Mouse (Mus musculus): Measurements from ENCODE around the gene Dll1. TPM values are rescaled to one million over a fixed set of nuclear protein-coding genes. Genes with fewer than 3 reads are reported as not detected.
A peak's percentile ranks its signal among the peaks of the same experiment; 100 is the strongest.

The Dll1 gene
- polyA plus RNA-seq, 1 experiment from 2014 or later: 6.4 TPM

GRCm38 (mm10) chr17:15375701-15376493 is 775 bp downstream of the Dll1 start:
- ATAC-seq (ENCODE audit: borderline replicate concordance, extremely low read depth, low FRiP score, low TSS enrichment): peak; percentile 32; the same call in 1 of the 2 replicates
- Histone ChIP-seq H3K4me2 (peak overlapping the region; percentile 100), H3K36me3 (no peaks in the 10 kb centered on the region), H3K27me3 (peaks cover 75% of the 10 kb centered on the region), H3K4me3 (peak overlapping the region; percentile 55), H3K27ac (peak overlapping the region; percentile 52; the same call in 1 of the 2 replicates), H3K9ac (peak overlapping the region; percentile 53), H3K9me3 (no peaks in the 10 kb centered on the region), H3K4me1 (peaks cover 41% of the 10 kb centered on the region)
- under 1% methylated on average over 69 of the region's 69 CpGs for WGBS

GRCm38 (mm10) chr17:15375224-15375623 is 1.4 kb downstream of the Dll1 start:
- Histone ChIP-seq H3K36me3 (no peaks in the 10 kb centered on the region), H3K4me1 (peaks cover 34% of the 10 kb centered on the region), H3K27me3 (peaks cover 68% of the 10 kb centered on the region), H3K9ac (peak overlapping the region; percentile 53), H3K4me2 (peak overlapping the region; percentile 100), H3K9me3 (no peaks in the 10 kb centered on the region), H3K27ac (no peak overlapping the region), H3K4me3 (peak overlapping the region; percentile 55)
- 0% methylated on average over 18 of the region's 18 CpGs for WGBS
- ATAC-seq (ENCODE audit: borderline replicate concordance, extremely low read depth, low FRiP score, low TSS enrichment): no peak

GRCm38 (mm10) chr17:15374321-15375141 is 2.1 kb downstream of the Dll1 start:
- Histone ChIP-seq H3K4me1 (peaks cover 31% of the 10 kb centered on the region), H3K27me3 (peaks cover 62% of the 10 kb centered on the region), H3K9me3 (no peaks in the 10 kb centered on the region), H3K4me3 (peak overlapping the region; percentile 55), H3K36me3 (no peaks in the 10 kb centered on the region), H3K27ac (no peak overlapping the region), H3K4me2 (peak overlapping the region; percentile 100), H3K9ac (peak overlapping the region; percentile 53)
- 2% methylated on average over 49 of the region's 50 CpGs for WGBS
- no peak for ATAC-seq (ENCODE audit: borderline replicate concordance, extremely low read depth, low FRiP score, low TSS enrichment)

- no peak for ATAC-seq (ENCODE audit: borderline replicate concordance, extremely low read depth, low FRiP score, low TSS enrichment)
- Histone ChIP-seq H3K27ac (peak overlapping the region; percentile 32), H3K36me3 (no peaks in the 10 kb centered on the region), H3K27me3 (peaks cover 47% of the 10 kb centered on the region), H3K4me3 (peak overlapping the region; percentile 55), H3K9ac (no peak overlapping the region), H3K9me3 (no peaks in the 10 kb centered on the region), H3K4me1 (peaks cover 31% of the 10 kb centered on the region), H3K4me2 (peak overlapping the region; percentile 100)
- 65% methylated on average over 15 of the region's 15 CpGs for WGBS
These were observed 3.6 kb downstream of the Dll1 start for GRCm38 (mm10) chr17:15372931-15373652.

GRCm38 (mm10) chr17:15371967-15372835 is 4.5 kb downstream of the Dll1 start:
- Histone ChIP-seq H3K4me2 (peak overlapping the region; percentile 100), H3K27ac (peak overlapping the region; percentile 32), H3K27me3 (peaks cover 42% of the 10 kb centered on the region), H3K9ac (no peak overlapping the region), H3K4me1 (peaks cover 31% of the 10 kb centered on the region), H3K36me3 (no peaks in the 10 kb centered on the region), H3K4me3 (no peak overlapping the region), H3K9me3 (no peaks in the 10 kb centered on the region)
- peak; percentile 6; the same call in 1 of the 2 replicates for ATAC-seq (ENCODE audit: borderline replicate concordance, extremely low read depth, low FRiP score, low TSS enrichment)
- 32% methylated on average over 17 of the region's 17 CpGs for WGBS

- no peak overlapping the region for H3K27ac ChIP-seq
- peaks cover 26% of the 10 kb centered on the region for H3K27me3 ChIP-seq
- 87% methylated on average over 14 of the region's 14 CpGs for WGBS
- H3K4me2 ChIP-seq: no peak overlapping the region
- H3K9ac ChIP-seq: no peak overlapping the region
- no peaks in the 10 kb centered on the region for H3K36me3 ChIP-seq
- H3K9me3 ChIP-seq: no peaks in the 10 kb centered on the region
- H3K4me3 ChIP-seq: no peak overlapping the region
- H3K4me1 ChIP-seq: peaks cover 25% of the 10 kb centered on the region
- no peak for ATAC-seq (ENCODE audit: borderline replicate concordance, extremely low read depth, low FRiP score, low TSS enrichment)
These were observed 6.3 kb downstream of the Dll1 start for GRCm38 (mm10) chr17:15370401-15370800.

GRCm38 (mm10) chr17:15365650-15366049 is 11.0 kb downstream of the Dll1 start:
- Histone ChIP-seq H3K9me3 (no peaks in the 10 kb centered on the region), H3K4me3 (no peak overlapping the region), H3K4me1 (peaks cover 3% of the 10 kb centered on the region; the same call in 1 of the 2 replicates), H3K27me3 (no peaks in the 10 kb centered on the region), H3K9ac (no peak overlapping the region), H3K27ac (no peak overlapping the region), H3K36me3 (no peaks in the 10 kb centered on the region), H3K4me2 (no peak overlapping the region)
- ATAC-seq (ENCODE audit: borderline replicate concordance, extremely low read depth, low FRiP score, low TSS enrichment): no peak
- WGBS: 48% methylated on average over 5 of the region's 5 CpGs

GRCm38 (mm10) chr17:15363656-15364055 is 13.0 kb downstream of the Dll1 start:
- no peak overlapping the region for H3K4me2 ChIP-seq
- no peaks in the 10 kb centered on the region for H3K9me3 ChIP-seq
- no peak overlapping the region for H3K9ac ChIP-seq
- peaks cover 3% of the 10 kb centered on the region; the same call in 1 of the 2 replicates for H3K4me1 ChIP-seq
- 46% methylated on average over 3 of the region's 3 CpGs for WGBS
- H3K4me3 ChIP-seq: no peak overlapping the region
- H3K27me3 ChIP-seq: no peaks in the 10 kb centered on the region
- no peak overlapping the region for H3K27ac ChIP-seq
- H3K36me3 ChIP-seq: no peaks in the 10 kb centered on the region
- no peak for ATAC-seq (ENCODE audit: borderline replicate concordance, extremely low read depth, low FRiP score, low TSS enrichment)

- H3K27ac ChIP-seq: no peak overlapping the region
- H3K9ac ChIP-seq: no peak overlapping the region
- ATAC-seq (ENCODE audit: borderline replicate concordance, extremely low read depth, low FRiP score, low TSS enrichment): no peak
- no peaks in the 10 kb centered on the region for H3K4me1 ChIP-seq
- no peak overlapping the region for H3K4me3 ChIP-seq
- no peaks in the 10 kb centered on the region for H3K36me3 ChIP-seq
- no peaks in the 10 kb centered on the region for H3K27me3 ChIP-seq
- WGBS: 64% methylated on average over 3 of the region's 3 CpGs
- H3K4me2 ChIP-seq: no peak overlapping the region
- H3K9me3 ChIP-seq: no peaks in the 10 kb centered on the region
These were observed 19.6 kb downstream of the Dll1 start for GRCm38 (mm10) chr17:15357071-15357470.

GRCm38 (mm10) chr17:15356526-15356925 is 20.1 kb downstream of the Dll1 start:
- H3K27ac ChIP-seq: no peak overlapping the region
- no peak overlapping the region for H3K4me3 ChIP-seq
- H3K4me1 ChIP-seq: no peaks in the 10 kb centered on the region
- 65% methylated on average over 5 of the region's 5 CpGs for WGBS
- no peaks in the 10 kb centered on the region for H3K27me3 ChIP-seq
- H3K9ac ChIP-seq: no peak overlapping the region
- H3K9me3 ChIP-seq: no peaks in the 10 kb centered on the region
- ATAC-seq (ENCODE audit: borderline replicate concordance, extremely low read depth, low FRiP score, low TSS enrichment): no peak
- H3K4me2 ChIP-seq: no peak overlapping the region
- H3K36me3 ChIP-seq: no peaks in the 10 kb centered on the region

- no peak overlapping the region for H3K4me2 ChIP-seq
- H3K27ac ChIP-seq: no peak overlapping the region
- no peak overlapping the region for H3K4me3 ChIP-seq
- no peak overlapping the region for H3K9ac ChIP-seq
- no peaks in the 10 kb centered on the region for H3K9me3 ChIP-seq
- H3K4me1 ChIP-seq: no peaks in the 10 kb centered on the region
- 87% methylated on average over 3 of the region's 3 CpGs for WGBS
- ATAC-seq (ENCODE audit: borderline replicate concordance, extremely low read depth, low FRiP score, low TSS enrichment): no peak
- no peaks in the 10 kb centered on the region for H3K27me3 ChIP-seq
- no peaks in the 10 kb centered on the region for H3K36me3 ChIP-seq
These were observed 21.6 kb downstream of the Dll1 start for GRCm38 (mm10) chr17:15355072-15355471.

All from lung, embryonic 15.5 days (tissue).